In genomic region chr2:180692630-180693029, GRCm38 (mm10) we compare ENCODE assay signal across 9 mouse cellular contexts. TPM values are rescaled to one million over a fixed set of nuclear protein-coding genes. Genes with fewer than 3 reads are reported as not detected.
DNase-seq lines count a peak whose midpoint lies in the region; ATAC-seq lines count a peak whose summit lies in the region.
"Had no signal": no experiment of that assay in that cellular context is flagged by ENCODE, and none has a peak within 500 bp of the region (broad histone marks: within the 10 kb centered on the region; RNA-seq: fewer than 3 reads in every experiment).

No protein-coding gene starts in this region.

- H3K4me3 ChIP-seq in heart, embryonic 16.5 days (ENCODE audit: low read length) = peak overlapping the region; percentile 14; the same call in 1 of the 2 replicates
- H3K4me3 ChIP-seq: limb, embryonic 12.5 days had no signal

- H3K9me3 ChIP-seq in heart, embryonic 16.5 days (replicated peaks; ENCODE audit: control insufficient read depth, low read length) = no peaks in the 10 kb centered on the region
- H3K9me3 ChIP-seq: limb, embryonic 12.5 days had no signal

- no peaks in the 10 kb centered on the region for H3K27me3 ChIP-seq in heart, embryonic 16.5 days (ENCODE audit: control insufficient read depth, insufficient read depth, low read length)
- H3K27me3 ChIP-seq: limb, embryonic 12.5 days had no signal

- intact Hi-C loops in left cerebral cortex, postnatal 4 days (cut with DNase I) = no loop called here

- peak; percentile 78 for ATAC-seq in heart, embryonic 16.5 days (replicated peaks; ENCODE audit: extremely low read depth, insufficient read depth, low FRiP score)
- ATAC-seq in megakaryocyte, adult 5-6 weeks (ENCODE audit: poor library complexity, severe bottlenecking) = peak; percentile 86
- no peak for ATAC-seq in activated CD4-positive, CD25-positive, alpha-beta regulatory T cell, adult 4 months

- WGBS in heart, embryonic 16.5 days = 0% methylated on average over 1 of the region's 1 CpGs

- DNase-seq in left cerebral cortex, postnatal 4 days = peak; percentile 20
- DNase-seq in left cerebral cortex, adult 9 months (ENCODE audit: low spot score in 2 of 2) = no peak
- peak; percentile 76 for DNase-seq in embryo, embryonic 10.5 days (ENCODE audit: low spot score)
- no peak for DNase-seq in cerebellum, postnatal 14 days
- no peak for DNase-seq in left cerebral cortex, adult 11 months (ENCODE audit: low spot score)

- peak overlapping the region; percentile 64 for H3K27ac ChIP-seq in heart, embryonic 16.5 days (ENCODE audit: low read length)
- H3K27ac ChIP-seq: limb, embryonic 12.5 days had no signal

- peaks cover 30% of the 10 kb centered on the region for H3K4me1 ChIP-seq in heart, embryonic 16.5 days (ENCODE audit: control insufficient read depth, insufficient read depth, low read length)
- H3K4me1 ChIP-seq: limb, embryonic 12.5 days had no signal

- peaks cover 30% of the 10 kb centered on the region for H3K36me3 ChIP-seq in heart, embryonic 16.5 days (ENCODE audit: control insufficient read depth, insufficient read depth)

- H3K4me2 ChIP-seq in heart, embryonic 16.5 days (ENCODE audit: low read depth, low read length) = peak overlapping the region; percentile 43
- H3K4me2 ChIP-seq: limb, embryonic 12.5 days had no signal

- peak overlapping the region; percentile 3; the same call in 1 of the 2 replicates for H3K9ac ChIP-seq in heart, embryonic 16.5 days (ENCODE audit: low read length)
- H3K9ac ChIP-seq: limb, embryonic 12.5 days had no signal

RNA-seq across cellular contexts. Expression of gene Dido1, which starts 17.2 kb away (rescaled TPM):
- 10 to 100 TPM; 60.8 to 61.4 TPM for total RNA-seq in left cerebral cortex, postnatal 4 days (2021)
- 15.8 and 17.0 TPM in 2 replicates for polyA plus RNA-seq in heart, embryonic 16.5 days (2015; fragmentation: Nextera tagmentation; extraction: Ambion mirVana)
- total RNA-seq in megakaryocyte, adult 5-6 weeks (2015) = 30.0 and 32.1 TPM in 2 replicates
- total RNA-seq in megakaryocyte, adult 5-6 weeks (2017) = 41.3 and 46.9 TPM in 2 replicates
- 10 to 100 TPM; 35.0 to 46.9 TPM for polyA plus RNA-seq in activated CD4-positive, CD25-positive, alpha-beta regulatory T cell, adult 4 months (2017; shearing (Covaris generic))

RNA-seq across cellular contexts. Expression of gene Gid8, which starts 17.3 kb away (rescaled TPM):
- 10 to 100 TPM; 66.3 to 67.5 TPM for total RNA-seq in left cerebral cortex, postnatal 4 days (2021)
- polyA plus RNA-seq in heart, embryonic 16.5 days (2015; fragmentation: Nextera tagmentation; extraction: Ambion mirVana) = 45.7 and 49.4 TPM in 2 replicates
- 72.6 and 76.0 TPM in 2 replicates for total RNA-seq in megakaryocyte, adult 5-6 weeks (2015)
- total RNA-seq in megakaryocyte, adult 5-6 weeks (2017) = 64.1 and 82.6 TPM in 2 replicates
- polyA plus RNA-seq in activated CD4-positive, CD25-positive, alpha-beta regulatory T cell, adult 4 months (2017; shearing (Covaris generic)) = 10 to 100 TPM; 22.3 to 24.5 TPM

RNA-seq across cellular contexts. Expression of gene Slc17a9, which starts 32.4 kb away (rescaled TPM):
- total RNA-seq in left cerebral cortex, postnatal 4 days (2021) = under 1 TPM; 0.44 to 0.50 TPM
- 1.4 and 1.7 TPM in 2 replicates for polyA plus RNA-seq in heart, embryonic 16.5 days (2015; fragmentation: Nextera tagmentation; extraction: Ambion mirVana)
- 7.9 and 9.9 TPM in 2 replicates for total RNA-seq in megakaryocyte, adult 5-6 weeks (2015)
- total RNA-seq in megakaryocyte, adult 5-6 weeks (2017) = 5.2 and 7.1 TPM in 2 replicates
- polyA plus RNA-seq in activated CD4-positive, CD25-positive, alpha-beta regulatory T cell, adult 4 months (2017; shearing (Covaris generic)) = 10 to 100 TPM; 68.7 to 77.6 TPM

RNA-seq across cellular contexts. Expression of gene Tcfl5, which starts 50.1 kb away (rescaled TPM):
- 1 to 10 TPM; 2.7 to 3.7 TPM for total RNA-seq in left cerebral cortex, postnatal 4 days (2021)
- polyA plus RNA-seq in heart, embryonic 16.5 days (2015; fragmentation: Nextera tagmentation; extraction: Ambion mirVana) = not detected in 2 replicates
- not detected in 2 replicates for total RNA-seq in megakaryocyte, adult 5-6 weeks (2015)
- not detected in 2 replicates for total RNA-seq in megakaryocyte, adult 5-6 weeks (2017)
- not detected for polyA plus RNA-seq in activated CD4-positive, CD25-positive, alpha-beta regulatory T cell, adult 4 months (2017; shearing (Covaris generic))

Comparison
In these comparisons a context has a peak if more than half of its experiments do, and no peak if none do; other contexts are left out.
1. DNase-seq: peak in left cerebral cortex, postnatal 4 days (single experiment) and embryo, embryonic 10.5 days (single experiment); none in left cerebral cortex, adult 9 months (0 of 2), cerebellum, postnatal 14 days (0 of 2) and left cerebral cortex, adult 11 months (single experiment).
2. RNA of gene Slc17a9, which starts 32.4 kb away (total RNA-seq): 5.2 to 9.9 TPM in megakaryocyte, adult 5-6 weeks; 0.44 to 0.50 TPM in left cerebral cortex, postnatal 4 days; every median in the first group is over 4 times any median in the second.